Mouse (Mus musculus) neural tube, embryonic 14.5 days (tissue): ENCODE measurements around the gene Gm20388. TPM values are rescaled to one million over a fixed set of nuclear protein-coding genes. Genes with fewer than 3 reads are reported as not detected.

Source experiments
- ATAC-seq: fragments of 200-750 bp; cut with Nextera tagmentation; 2 replicates; pipeline ENCODE4 v1.8.0; 2017; ENCODE audit warnings: low read depth, mild to moderate bottlenecking, moderate TSS enrichment, moderate library complexity
- H3K27ac ChIP-seq: fragments of 300-500 bp; sonication (generic); 2 replicates; pipeline ENCODE4 v1.5.1; 2014; ENCODE audit warnings: low read depth, mild to moderate bottlenecking, control low read depth, low read length, moderate library complexity, mixed read lengths
- H3K27me3 ChIP-seq: fragments of 300-500 bp; sonication (generic); 2 replicates; pipeline ENCODE4 v1.6.1; 2014; ENCODE audit warnings: low read length; ENCODE audit not compliant: control insufficient read depth, insufficient read depth
- H3K36me3 ChIP-seq: fragments of 300-500 bp; sonication (generic); 2 replicates; pipeline ENCODE4 v1.6.1; 2014; ENCODE audit warnings: low read length, mixed read lengths; ENCODE audit not compliant: control insufficient read depth, insufficient read depth
- H3K4me1 ChIP-seq: fragments of 300-500 bp; sonication (generic); 2 replicates; pipeline ENCODE4 v1.6.1; 2014; ENCODE audit warnings: low read length; ENCODE audit not compliant: control insufficient read depth, insufficient read depth
- H3K4me2 ChIP-seq: fragments of 300-500 bp; sonication (generic); 2 replicates; pipeline ENCODE4 v1.6.1; 2014; ENCODE audit warnings: mild to moderate bottlenecking, low read depth, low read length, control low read depth
- H3K4me3 ChIP-seq: fragments of 300-500 bp; sonication (generic); 2 replicates; pipeline ENCODE4 v1.5.1; 2014; ENCODE audit warnings: low read depth, low read length, control low read depth, mixed read lengths
- H3K9ac ChIP-seq: fragments of 300-500 bp; sonication (generic); replicated peaks from 2 replicates; pipeline ENCODE4 v1.6.1; 2014; ENCODE audit warnings: low read depth, mild to moderate bottlenecking, control low read depth, low read length, mixed read lengths
- H3K9me3 ChIP-seq: fragments of 300-500 bp; sonication (generic); 2 replicates; pipeline ENCODE4 v1.6.1; 2016; ENCODE audit warnings: low read length; ENCODE audit not compliant: control insufficient read depth
- WGBS: fragments of 180-500 bp; shearing (Covaris S2); extraction: QIAGEN DNeasy Blood & Tissue Kit; methylation state at CpG from one replicate; pipeline ENCODE4 v1.1.7; 2014; 5-methylcytosine and 5-hydroxymethylcytosine counted together
- polyA plus RNA-seq: library from polyadenylated mRNA; unstranded; fragments of >200 nt; fragmentation: Nextera tagmentation; extraction: Ambion mirVana; gene quantifications from 2 replicates; pipeline ENCODE4 v1.2.1, GENCODE M21; 2014

Gene Gm20388
- polyA plus RNA-seq, 1 experiment from 2014 or later, result 10.3 TPM

DNA sequence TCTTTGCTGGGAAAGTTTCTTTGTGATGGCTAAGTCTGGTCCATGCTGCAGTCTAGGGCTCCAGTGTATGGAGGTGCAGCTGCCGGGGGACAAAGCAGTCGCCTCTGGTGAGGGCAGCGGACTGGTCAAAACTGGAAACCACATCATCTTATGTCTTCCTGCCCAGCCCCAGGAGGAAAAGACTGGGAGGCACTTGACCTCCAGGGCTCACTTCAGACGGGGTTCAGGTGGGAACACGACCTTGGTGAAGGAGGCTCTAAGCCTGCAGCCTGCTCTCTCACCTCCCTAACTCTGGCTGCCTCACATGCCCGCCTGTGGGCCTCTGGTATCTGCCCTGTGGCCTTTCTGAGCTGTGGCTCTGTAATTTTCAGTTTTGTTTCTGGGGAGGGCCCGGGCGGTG, 623.4 kb downstream of the Gm20388 start:
- Histone ChIP-seq H3K9ac (no peak overlapping the region), H3K4me1 (peaks cover 77% of the 10 kb centered on the region)
- WGBS, result 28% methylated on average over 8 of the region's 8 CpGs

DNA sequence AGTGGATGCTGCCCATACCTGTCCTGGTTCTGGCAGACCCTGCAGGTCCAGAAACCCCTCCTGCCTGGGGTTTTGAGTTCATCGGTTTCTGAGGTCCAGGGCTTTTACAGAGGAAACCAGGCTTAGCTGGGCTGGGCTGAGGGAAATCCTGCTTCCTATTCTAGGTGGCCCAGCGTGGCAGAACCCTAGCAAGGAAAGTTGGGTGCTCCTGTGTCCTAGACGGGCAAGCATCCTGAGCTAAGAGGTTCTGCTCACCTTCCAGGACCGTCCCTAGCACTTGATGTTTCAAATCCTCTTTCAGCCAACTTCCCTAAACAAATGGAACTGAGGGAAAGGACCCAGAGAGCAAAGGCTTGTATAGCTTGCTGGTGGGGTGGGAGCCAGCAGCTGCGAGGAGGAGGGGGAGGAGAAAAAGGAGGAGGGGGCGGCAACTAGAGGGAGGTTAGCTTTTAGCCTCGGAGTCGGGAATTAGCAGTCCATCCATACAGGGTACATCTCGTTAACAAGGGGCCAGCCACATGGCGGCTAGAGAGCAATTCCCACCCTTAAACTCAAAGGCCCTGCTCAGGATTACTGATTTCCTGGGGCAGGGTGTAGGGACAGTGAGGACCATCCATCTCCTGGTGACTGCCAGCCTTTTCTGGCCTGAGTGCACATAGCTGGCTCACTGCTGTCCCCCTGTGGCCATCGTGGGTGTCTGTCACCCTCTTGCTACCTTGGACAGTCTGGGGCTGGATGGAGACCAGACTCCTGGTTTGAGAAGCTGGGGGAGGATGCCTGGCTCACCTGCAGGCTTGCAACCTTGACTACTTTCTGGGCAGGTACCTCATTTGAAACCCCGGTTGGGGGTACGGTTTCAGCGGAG, 624.1 kb downstream of the Gm20388 start:
- H3K27me3 ChIP-seq, result no peaks in the 10 kb centered on the region
- H3K9ac ChIP-seq, result no peak overlapping the region
- H3K9me3 ChIP-seq, result no peaks in the 10 kb centered on the region
- peaks cover 82% of the 10 kb centered on the region for H3K4me1 ChIP-seq
- ATAC-seq, result peak; percentile 60
- 7% methylated on average over 14 of the region's 14 CpGs for WGBS
- H3K36me3 ChIP-seq, result no peaks in the 10 kb centered on the region
- H3K4me3 ChIP-seq, result no peak overlapping the region
- H3K4me2 ChIP-seq, result peak overlapping the region; percentile 99; the same call in 1 of the 2 replicates
- H3K27ac ChIP-seq, result peak overlapping the region; percentile 46

More for the DNA sequence above, 623.4 kb downstream of the Gm20388 start:
- ATAC-seq, result no peak
- H3K4me3 ChIP-seq, result no peak overlapping the region
- H3K36me3 ChIP-seq, result no peaks in the 10 kb centered on the region
- H3K4me2 ChIP-seq, result no peak overlapping the region
- H3K27ac ChIP-seq, result 0 out of 2 replicates have a peak overlapping the region, but pooled peaks have one; percentile 46
- no peaks in the 10 kb centered on the region for H3K27me3 ChIP-seq
- no peaks in the 10 kb centered on the region for H3K9me3 ChIP-seq

DNA sequence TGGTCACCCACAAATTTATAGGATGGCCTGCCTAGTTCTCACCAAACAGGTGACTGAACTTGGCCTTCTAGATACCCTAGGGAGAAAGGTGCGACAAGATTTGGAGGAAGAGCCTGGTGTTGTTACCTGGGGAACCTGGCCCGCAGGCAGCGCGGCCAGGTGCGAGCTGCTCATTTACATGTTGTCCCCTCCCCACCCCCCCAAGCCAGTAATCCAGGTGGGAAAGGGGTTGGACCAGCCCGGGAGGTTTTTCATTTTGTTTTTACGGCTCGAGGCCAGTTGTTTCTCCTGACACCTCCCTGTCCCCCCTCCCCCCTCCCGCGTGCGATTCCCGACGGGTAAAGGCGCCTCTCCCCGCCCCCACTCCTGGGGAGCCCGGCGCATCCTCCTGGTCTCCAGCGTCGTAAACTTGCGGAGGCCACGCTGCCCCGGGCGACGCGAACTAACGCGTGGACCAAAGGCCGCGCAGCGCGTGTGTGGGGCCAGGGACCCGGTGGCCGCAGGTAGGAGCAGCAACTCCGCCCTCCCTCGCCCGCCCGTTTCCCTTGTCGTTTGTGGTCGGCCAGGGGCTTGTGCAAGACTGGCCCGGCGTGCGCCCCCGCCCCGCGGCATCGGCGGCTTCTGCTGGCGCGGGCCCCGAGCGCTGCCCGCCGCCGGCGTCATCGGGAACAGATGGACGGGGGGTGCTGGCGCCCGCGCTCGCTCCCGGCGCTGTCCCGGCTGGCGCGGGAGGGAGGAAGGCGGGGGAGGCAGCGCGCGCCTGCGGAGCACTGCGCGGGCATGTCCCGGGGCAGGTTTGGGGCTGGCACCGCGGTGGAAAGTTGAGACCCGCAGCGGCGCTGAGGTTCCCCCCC, 625.0 kb downstream of the Gm20388 start:
- WGBS, result under 1% methylated on average over 73 of the region's 79 CpGs
- H3K27ac ChIP-seq, result peak overlapping the region; percentile 99
- H3K4me3 ChIP-seq, result peak overlapping the region; percentile 56
- peak overlapping the region; percentile 87 for H3K9ac ChIP-seq
- no peaks in the 10 kb centered on the region for H3K9me3 ChIP-seq
- peaks cover 91% of the 10 kb centered on the region for H3K4me1 ChIP-seq
- H3K27me3 ChIP-seq, result no peaks in the 10 kb centered on the region
- H3K36me3 ChIP-seq, result no peaks in the 10 kb centered on the region
- no peak for ATAC-seq
- H3K4me2 ChIP-seq, result peak overlapping the region; percentile 99

DNA sequence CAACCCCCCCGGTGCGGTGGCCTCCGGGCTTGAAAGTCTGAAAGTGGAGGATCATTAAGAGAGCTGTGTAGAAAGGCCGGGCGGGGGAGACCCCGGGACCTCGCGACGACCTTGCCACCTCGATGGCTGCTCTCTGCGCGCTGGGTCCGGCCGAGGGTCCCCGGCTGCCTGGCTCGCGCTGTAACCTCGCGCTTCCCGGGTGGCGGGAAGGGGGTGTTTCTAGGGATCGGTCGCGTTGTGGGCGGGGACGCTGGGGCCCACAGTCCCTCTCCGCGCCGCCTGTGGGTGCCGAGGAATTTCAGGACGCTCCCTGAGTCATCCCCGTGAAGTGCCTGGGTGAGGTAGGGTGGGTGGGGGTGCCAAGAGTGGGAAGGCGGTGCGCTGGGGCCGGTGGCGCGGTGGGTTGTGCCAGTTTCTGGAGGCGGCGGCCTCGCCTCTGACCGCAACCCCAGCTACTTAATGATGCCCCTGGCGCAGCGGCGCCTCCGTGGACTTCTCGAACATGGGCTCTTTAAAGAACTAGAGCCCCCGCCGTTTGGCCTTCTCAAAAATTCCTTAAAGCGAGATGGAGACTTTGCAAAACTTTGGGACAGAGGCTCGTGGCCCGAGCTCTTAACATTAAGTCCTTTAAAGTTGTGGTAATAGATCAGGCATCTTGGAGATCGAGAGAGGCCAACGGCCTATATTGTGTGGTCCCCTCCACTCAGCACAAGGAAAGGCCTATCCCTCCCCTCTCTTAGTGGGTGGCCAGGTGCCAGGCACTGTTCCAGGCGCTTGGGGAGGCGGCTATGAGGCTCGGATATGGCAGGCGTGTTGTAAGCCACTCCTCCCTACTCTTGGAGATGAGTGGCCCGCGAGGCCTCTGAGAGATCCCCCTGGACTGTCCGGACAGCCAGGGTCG, 625.9 kb downstream of the Gm20388 start:
- Histone ChIP-seq H3K9ac (peak overlapping the region; percentile 87), H3K4me3 (peak overlapping the region; percentile 56), H3K27me3 (no peaks in the 10 kb centered on the region), H3K9me3 (no peaks in the 10 kb centered on the region), H3K27ac (peak overlapping the region; percentile 99), H3K36me3 (no peaks in the 10 kb centered on the region), H3K4me1 (peaks cover 85% of the 10 kb centered on the region), H3K4me2 (peak overlapping the region; percentile 99)
- peak; percentile 5; the same call in 1 of the 2 replicates for ATAC-seq
- under 1% methylated on average over 61 of the region's 61 CpGs for WGBS

DNA sequence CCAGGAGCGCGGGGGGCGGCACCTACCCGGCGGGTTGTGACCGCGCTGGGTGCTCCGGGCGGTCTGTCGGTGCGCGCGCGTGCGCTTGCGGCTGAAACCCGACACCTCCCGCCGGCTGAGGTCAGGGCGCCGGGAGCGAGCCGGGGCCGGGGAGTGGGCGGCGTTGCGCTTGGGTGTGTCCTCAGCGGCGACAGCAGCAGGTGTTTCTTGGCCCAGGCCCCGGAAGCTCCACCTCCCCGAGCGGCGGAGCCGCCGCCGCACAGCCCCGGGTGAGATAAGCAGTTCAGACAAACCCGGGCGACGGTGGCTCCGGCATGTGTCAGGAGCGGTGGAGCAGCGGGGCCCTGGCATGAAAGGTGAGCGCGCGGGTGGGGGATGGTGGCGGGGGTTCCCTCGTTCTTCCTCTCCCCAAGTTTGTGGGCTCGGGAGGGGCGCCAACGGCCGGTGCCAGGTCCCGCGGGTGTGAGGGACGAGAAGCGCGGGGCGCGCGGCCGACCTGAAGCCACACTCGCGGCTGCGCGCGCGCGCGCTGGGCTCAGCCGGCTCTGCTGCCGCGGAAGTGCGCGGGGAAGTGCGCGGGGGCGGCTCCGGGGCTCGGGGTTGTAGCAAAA, 626.7 kb downstream of the Gm20388 start:
- under 1% methylated on average over 45 of the region's 79 CpGs for WGBS
- ATAC-seq, result peak; percentile 9
- Histone ChIP-seq H3K9ac (peak overlapping the region; percentile 87), H3K4me1 (peaks cover 77% of the 10 kb centered on the region), H3K27me3 (no peaks in the 10 kb centered on the region), H3K9me3 (no peaks in the 10 kb centered on the region), H3K4me3 (peak overlapping the region; percentile 56), H3K4me2 (peak overlapping the region; percentile 99), H3K27ac (peak overlapping the region; percentile 99), H3K36me3 (no peaks in the 10 kb centered on the region)

DNA sequence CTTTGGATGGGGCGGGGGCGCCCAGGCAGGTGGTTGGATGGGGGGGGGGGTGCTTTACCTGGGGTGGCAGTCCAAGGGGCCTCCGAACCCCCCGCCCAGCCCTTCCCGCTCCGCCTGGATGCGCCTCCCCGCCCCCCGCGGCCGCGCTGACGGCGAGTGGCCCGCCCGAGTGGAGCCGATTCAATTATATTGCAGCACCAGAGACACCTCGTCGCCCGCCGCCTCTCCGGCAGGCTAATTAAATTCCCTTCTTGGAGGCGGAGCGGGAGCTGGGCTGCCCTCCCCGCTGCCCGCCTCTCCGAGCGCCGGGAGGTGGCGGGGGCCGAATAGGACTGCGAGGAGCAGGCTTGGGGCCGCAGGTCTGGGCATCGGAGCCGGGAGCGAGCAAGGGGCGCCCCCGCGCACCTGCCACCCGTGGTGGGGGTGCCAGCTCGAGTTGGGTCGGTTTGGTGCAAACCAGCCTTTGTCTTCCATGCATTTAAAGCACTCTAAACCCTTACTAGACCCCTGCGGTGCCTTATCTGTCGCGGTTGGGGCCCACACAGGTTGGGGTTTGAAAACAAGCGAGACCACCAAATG, 627.3 kb downstream of the Gm20388 start:
- Histone ChIP-seq H3K27ac (peak overlapping the region; percentile 99), H3K4me1 (peaks cover 75% of the 10 kb centered on the region), H3K4me3 (peak overlapping the region; percentile 56), H3K36me3 (no peaks in the 10 kb centered on the region), H3K27me3 (no peaks in the 10 kb centered on the region), H3K4me2 (peak overlapping the region; percentile 99), H3K9ac (peak overlapping the region; percentile 87), H3K9me3 (no peaks in the 10 kb centered on the region)
- WGBS, result 1% methylated on average over 45 of the region's 46 CpGs
- peak; percentile 41 for ATAC-seq

DNA sequence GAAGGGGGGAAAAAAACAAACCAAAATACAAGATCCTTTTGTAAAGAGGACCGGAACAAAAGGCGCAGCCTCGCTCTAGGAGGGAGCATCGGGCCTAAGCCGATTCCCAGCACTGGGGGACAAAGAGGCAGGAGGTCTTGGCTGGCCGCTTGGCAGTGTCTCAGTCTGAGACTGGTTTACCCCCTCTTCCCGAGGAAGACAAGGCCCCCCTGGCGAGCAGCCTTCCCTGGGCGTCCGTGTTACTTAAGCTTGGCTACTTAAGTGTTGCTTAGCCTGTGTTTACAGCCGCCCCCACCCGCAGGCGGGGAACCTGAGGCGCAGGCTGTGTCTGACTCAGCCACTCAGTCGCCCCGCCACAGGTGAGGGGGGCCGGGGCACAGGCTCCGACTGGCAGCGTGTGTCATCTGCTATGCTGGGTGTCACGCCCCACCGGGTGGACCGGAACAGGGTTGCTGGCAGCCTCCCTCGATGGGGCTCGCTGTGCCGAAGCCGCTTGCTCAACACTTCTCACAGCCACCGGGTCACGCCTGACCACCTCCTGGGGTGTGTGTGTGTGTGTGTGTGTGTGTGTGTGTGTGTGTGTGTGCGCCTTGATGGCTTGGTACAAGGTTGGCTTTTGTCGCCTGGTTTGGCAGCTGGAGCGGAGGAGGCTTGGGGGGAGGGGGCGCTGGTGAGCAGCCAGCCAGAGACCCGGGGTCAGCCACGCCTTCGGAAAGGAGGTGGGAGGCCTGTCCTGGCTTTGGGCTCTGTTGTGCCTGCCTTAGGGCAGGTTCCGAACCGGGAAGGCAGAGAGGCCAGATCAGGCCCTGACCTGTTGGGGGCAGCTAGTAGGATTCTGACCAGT, 628.0 kb downstream of the Gm20388 start:
- under 1% methylated on average over 36 of the region's 37 CpGs for WGBS
- Histone ChIP-seq H3K9ac (peak overlapping the region; percentile 87), H3K27me3 (no peaks in the 10 kb centered on the region), H3K9me3 (no peaks in the 10 kb centered on the region), H3K27ac (peak overlapping the region; percentile 99), H3K36me3 (no peaks in the 10 kb centered on the region), H3K4me1 (peaks cover 75% of the 10 kb centered on the region), H3K4me3 (peak overlapping the region; percentile 56), H3K4me2 (peak overlapping the region; percentile 99)
- peak; percentile 26 for ATAC-seq
